Comparison of ENCODE assay signal across 17 mouse cellular contexts in the genomic region with DNA sequence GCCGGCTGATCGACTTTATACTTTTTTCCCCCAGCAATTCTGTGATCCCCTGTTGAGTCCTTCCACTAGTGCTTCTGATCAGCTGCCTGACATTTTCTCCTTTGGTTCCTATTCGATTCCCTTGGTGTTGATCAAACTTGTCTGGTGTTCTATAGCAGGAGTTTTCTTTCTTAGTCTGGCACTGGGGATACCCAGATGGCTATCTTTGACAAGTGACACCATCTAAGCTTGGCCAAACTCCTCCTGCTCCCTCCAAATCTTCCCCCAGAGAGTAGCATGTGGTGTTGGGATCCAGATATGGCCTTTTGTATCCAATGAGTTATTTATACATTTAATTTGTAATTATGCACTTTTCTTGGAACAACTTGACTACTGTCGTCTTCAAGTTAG.
DNase-seq lines count a peak whose midpoint lies in the region; ATAC-seq and TF ChIP-seq lines count a peak whose summit lies in the region.
"Had no signal": no experiment of that assay in that cellular context is flagged by ENCODE, and none has a peak within 500 bp of the region (broad histone marks: within the 10 kb centered on the region; RNA-seq: fewer than 3 reads in every experiment).

No protein-coding gene starts in this region.

- H3K4me2 ChIP-seq in heart, embryonic 11.5 days: peak overlapping the region; percentile 37
- no peak overlapping the region; the same call in 1 of the 2 replicates for H3K4me2 ChIP-seq in kidney, postnatal 0 days (ENCODE audit: low read length)
- no peak overlapping the region for H3K4me2 ChIP-seq in hindbrain, embryonic 15.5 days
- peak overlapping the region; percentile 13; the same call in 1 of the 2 replicates for H3K4me2 ChIP-seq in midbrain, embryonic 14.5 days (ENCODE audit: low read length)
- H3K4me2 ChIP-seq: limb, embryonic 12.5 days had no signal

- H3K4me3 ChIP-seq in heart, embryonic 11.5 days (ENCODE audit: low read depth, low read length): no peak overlapping the region
- H3K4me3 ChIP-seq in kidney, postnatal 0 days (replicated peaks; ENCODE audit: low read depth, low read length): no peak overlapping the region
- H3K4me3 ChIP-seq in hindbrain, embryonic 15.5 days: no peak overlapping the region
- no peak overlapping the region for H3K4me3 ChIP-seq in midbrain, embryonic 14.5 days (replicated peaks; ENCODE audit: low read depth, low read length)
- H3K4me3 ChIP-seq: layer of hippocampus, adult 2 months; limb, embryonic 12.5 days; neural tube, embryonic 13.5 days; stomach, embryonic 15.5 days had no signal

- DNase-seq in heart, postnatal 25 days (ENCODE audit: low spot score): no peak
- DNase-seq in kidney, postnatal 0 days (ENCODE audit: low spot score): no peak
- no peak for DNase-seq in kidney, adult 8-10 months
- no peak for DNase-seq in midbrain, embryonic 14.5 days
- DNase-seq in layer of hippocampus, adult 11-12 months (ENCODE audit: low spot score): no peak
- no peak for DNase-seq in heart, adult 8-10 months (ENCODE audit: low spot score)
- DNase-seq: adrenal gland, adult 2 months; cerebellum, adult 9-11 months; heart, adult 18-20 months; thymus, adult 2 months had no signal

- H3K4me1 ChIP-seq in heart, embryonic 11.5 days (ENCODE audit: control insufficient read depth, insufficient read depth, low read length): 0 out of 2 replicates have a peak, but pooled peaks cover 4% of the 10 kb centered on the region
- H3K4me1 ChIP-seq in kidney, postnatal 0 days (replicated peaks; ENCODE audit: insufficient read depth, low read length): no peaks in the 10 kb centered on the region
- peaks cover 4% of the 10 kb centered on the region for H3K4me1 ChIP-seq in hindbrain, embryonic 15.5 days (replicated peaks)
- H3K4me1 ChIP-seq in midbrain, embryonic 14.5 days (ENCODE audit: control insufficient read depth, insufficient read depth, low read length): peaks cover 19% of the 10 kb centered on the region
- H3K4me1 ChIP-seq: limb, embryonic 12.5 days; stomach, embryonic 15.5 days had no signal

- no peak for TF ChIP-seq CTCF in kidney, postnatal 0 days (IDR thresholded peaks at IDR 0.05; ENCODE audit: low read depth)

- no peak overlapping the region for H3K27ac ChIP-seq in heart, embryonic 11.5 days (ENCODE audit: low read depth, low read length)
- H3K27ac ChIP-seq in kidney, postnatal 0 days: no peak overlapping the region
- H3K27ac ChIP-seq in hindbrain, embryonic 15.5 days (replicated peaks): no peak overlapping the region
- H3K27ac ChIP-seq in midbrain, embryonic 14.5 days (replicated peaks; ENCODE audit: low read depth, low read length): peak overlapping the region; percentile 57; the same call in 1 of the 2 replicates
- H3K27ac ChIP-seq: layer of hippocampus, adult 2 months; limb, embryonic 12.5 days; liver, embryonic 14.5 days; neural tube, embryonic 13.5 days; stomach, embryonic 15.5 days had no signal

- intact Hi-C loops in heart, postnatal 25 days (cut with DNase I): no loop called here

- no peaks in the 10 kb centered on the region for H3K27me3 ChIP-seq in heart, embryonic 11.5 days (ENCODE audit: control insufficient read depth, insufficient read depth, low read length)
- H3K27me3 ChIP-seq in kidney, postnatal 0 days (ENCODE audit: insufficient read depth, low read length): no peaks in the 10 kb centered on the region
- no peaks in the 10 kb centered on the region for H3K27me3 ChIP-seq in hindbrain, embryonic 15.5 days
- H3K27me3 ChIP-seq in midbrain, embryonic 14.5 days (ENCODE audit: control insufficient read depth, insufficient read depth, low read length): no peaks in the 10 kb centered on the region
- H3K27me3 ChIP-seq: limb, embryonic 12.5 days; neural tube, embryonic 13.5 days; stomach, embryonic 15.5 days had no signal

- no peak overlapping the region for H3K9ac ChIP-seq in heart, embryonic 11.5 days (ENCODE audit: low read depth, low read length)
- H3K9ac ChIP-seq in kidney, postnatal 0 days (ENCODE audit: low read depth, low read length): no peak overlapping the region
- no peak overlapping the region for H3K9ac ChIP-seq in hindbrain, embryonic 15.5 days
- H3K9ac ChIP-seq in midbrain, embryonic 14.5 days (replicated peaks; ENCODE audit: low read length): no peak overlapping the region
- H3K9ac ChIP-seq: limb, embryonic 12.5 days; liver, embryonic 14.5 days; neural tube, embryonic 13.5 days; stomach, embryonic 15.5 days had no signal

- ATAC-seq in heart, embryonic 11.5 days (replicated peaks; ENCODE audit: insufficient number of reproducible peaks, low FRiP score, low TSS enrichment): no peak
- peak; percentile 41; the same call in 1 of the 2 replicates for ATAC-seq in kidney, postnatal 0 days (replicated peaks; ENCODE audit: low FRiP score, low read depth)
- 0 out of 2 replicates have a peak, but pooled peaks have one; percentile 34 for ATAC-seq in hindbrain, embryonic 15.5 days (ENCODE audit: low FRiP score, low read depth)
- no peak for ATAC-seq in midbrain, embryonic 14.5 days (ENCODE audit: low FRiP score, low TSS enrichment)

- no peaks in the 10 kb centered on the region for H3K36me3 ChIP-seq in heart, embryonic 11.5 days (ENCODE audit: control insufficient read depth, insufficient read depth, low read length)
- no peaks in the 10 kb centered on the region for H3K36me3 ChIP-seq in kidney, postnatal 0 days (ENCODE audit: insufficient read depth, low read length)
- no peaks in the 10 kb centered on the region for H3K36me3 ChIP-seq in hindbrain, embryonic 15.5 days
- no peaks in the 10 kb centered on the region for H3K36me3 ChIP-seq in midbrain, embryonic 14.5 days (ENCODE audit: control insufficient read depth, insufficient read depth, low read length)
- H3K36me3 ChIP-seq: limb, embryonic 12.5 days; neural tube, embryonic 13.5 days; stomach, embryonic 15.5 days had no signal

- H3K9me3 ChIP-seq in heart, embryonic 11.5 days (replicated peaks; ENCODE audit: control insufficient read depth, low read length): no peaks in the 10 kb centered on the region
- H3K9me3 ChIP-seq in kidney, postnatal 0 days (replicated peaks; ENCODE audit: low read length): no peaks in the 10 kb centered on the region
- no peaks in the 10 kb centered on the region for H3K9me3 ChIP-seq in hindbrain, embryonic 15.5 days
- no peaks in the 10 kb centered on the region for H3K9me3 ChIP-seq in midbrain, embryonic 14.5 days (ENCODE audit: control insufficient read depth, low read length)
- H3K9me3 ChIP-seq: limb, embryonic 12.5 days; neural tube, embryonic 13.5 days; stomach, embryonic 15.5 days had no signal

- 42% methylated on average over 4 of the region's 4 CpGs for WGBS in heart, embryonic 11.5 days (ENCODE audit: insufficient replicate concordance)
- 11% methylated on average over 4 of the region's 4 CpGs for WGBS in kidney, postnatal 0 days
- 32% methylated on average over 4 of the region's 4 CpGs for WGBS in hindbrain, embryonic 15.5 days
- WGBS in midbrain, embryonic 14.5 days: 20% methylated on average over 4 of the region's 4 CpGs

Comparison
In these comparisons a context has a peak if more than half of its experiments do, and no peak if none do; other contexts are left out.
1. ATAC-seq: peak in kidney, postnatal 0 days (single experiment) and hindbrain, embryonic 15.5 days (single experiment); none in heart, embryonic 11.5 days (single experiment) and midbrain, embryonic 14.5 days (single experiment).
2. H3K4me2 ChIP-seq: peak in heart, embryonic 11.5 days (single experiment) and midbrain, embryonic 14.5 days (single experiment); none in kidney, postnatal 0 days (single experiment) and hindbrain, embryonic 15.5 days (single experiment).